Mouse (Mus musculus) right cerebral cortex, postnatal 25 days (tissue): ENCODE measurements around the gene Hist1h4n.
A peak's percentile ranks its signal among the peaks of the same experiment; 100 is the strongest.

Experiments
- DNase-seq: peaks from one replicate; pipeline ENCODE4 v3.0.0; 2022

Gene Hist1h4n

GRCm38 (mm10) chr13:21790601-21791283 lies 41.3 kb downstream of the Hist1h4n start:
- no peak for DNase-seq

DNA sequence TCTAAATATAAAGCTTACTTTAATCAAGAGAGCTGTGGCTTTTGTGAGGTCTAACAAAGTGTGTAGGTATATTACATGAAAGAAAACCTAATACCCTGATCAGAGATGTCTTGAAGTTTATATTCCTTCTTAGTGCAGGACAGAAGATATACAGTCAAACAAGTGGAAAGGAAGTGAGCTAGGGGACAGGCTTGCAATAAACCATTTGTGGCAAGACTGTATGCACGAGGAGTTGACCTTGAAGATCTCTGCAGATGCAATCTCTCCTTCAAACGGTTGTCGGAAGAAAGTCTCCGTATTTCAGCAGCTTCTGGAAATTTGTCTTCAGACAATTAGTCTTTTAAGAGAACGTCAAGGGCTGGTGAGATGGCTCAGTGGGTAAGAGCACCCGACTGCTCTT lies 42.1 kb downstream of the Hist1h4n start:
- no peak for DNase-seq

DNA sequence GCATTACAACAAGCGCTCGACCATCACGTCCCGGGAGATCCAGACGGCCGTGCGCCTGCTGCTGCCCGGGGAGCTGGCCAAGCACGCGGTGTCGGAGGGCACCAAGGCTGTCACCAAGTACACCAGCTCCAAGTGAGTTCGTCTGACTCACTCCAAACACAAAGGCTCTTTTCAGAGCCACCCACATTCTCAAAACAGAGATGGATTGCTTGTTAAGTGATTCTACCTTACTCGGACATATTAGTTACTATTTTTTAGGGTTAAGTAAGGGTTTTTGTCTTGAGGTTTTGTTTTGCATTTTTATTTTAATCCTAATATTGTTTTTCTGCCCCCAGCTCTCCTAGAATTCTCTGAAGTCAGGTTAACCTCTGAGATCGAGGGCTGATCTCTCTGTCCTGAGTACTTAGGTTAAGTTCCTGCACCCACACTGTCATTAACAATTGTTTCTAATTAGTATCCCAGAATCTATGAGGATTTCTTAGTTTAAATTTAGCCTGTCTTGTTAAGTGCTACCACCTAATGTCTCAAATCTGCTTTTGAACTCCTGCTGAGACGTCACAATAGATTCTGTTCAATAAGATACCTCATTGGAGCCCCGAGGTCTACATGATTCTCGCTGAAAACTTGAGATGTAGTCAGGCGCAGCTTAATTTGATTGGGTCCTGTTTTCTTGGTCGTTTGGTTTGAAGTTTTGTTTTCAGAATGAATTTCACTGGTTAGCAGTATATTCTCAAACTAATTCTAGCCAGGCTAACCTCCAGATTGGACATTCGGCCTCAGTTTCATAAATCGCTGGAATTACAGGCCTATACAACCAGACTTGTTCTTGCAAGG lies 44.0 kb downstream of the Hist1h4n start:
- no peak for DNase-seq

GRCm38 (mm10) chr13:21786899-21787629 lies 44.9 kb downstream of the Hist1h4n start, which contains the start of the genes Hist1h2an and Hist1h2bp:
TSS of gene Hist1h2an (minus strand) at chr13:21787218.
TSS of gene Hist1h2bp (plus strand) at chr13:21787461.
- peak; percentile 86 for DNase-seq

GRCm38 (mm10) chr13:21786189-21786898 lies 45.7 kb downstream of the Hist1h4n start:
- no peak for DNase-seq

DNA sequence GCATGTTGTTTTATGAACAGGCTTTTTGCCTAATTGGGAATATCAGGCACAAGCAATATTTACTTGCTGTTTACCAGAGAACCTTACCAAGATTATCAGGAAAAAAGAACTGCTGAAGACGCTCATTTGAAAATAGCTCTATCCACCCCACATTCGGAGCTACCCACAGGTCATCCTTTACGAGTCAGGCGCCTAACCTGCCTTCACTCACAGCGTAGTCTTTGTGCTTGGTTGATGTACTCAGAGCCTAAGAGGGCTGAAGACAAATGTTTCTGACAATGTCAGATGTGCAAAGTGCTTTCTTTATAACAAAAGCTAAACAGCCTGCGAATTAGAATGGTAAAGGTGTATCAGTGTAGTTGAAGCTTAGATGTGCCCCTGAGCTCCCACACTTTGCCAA lies 47.7 kb downstream of the Hist1h4n start:
- DNase-seq: no peak

DNA sequence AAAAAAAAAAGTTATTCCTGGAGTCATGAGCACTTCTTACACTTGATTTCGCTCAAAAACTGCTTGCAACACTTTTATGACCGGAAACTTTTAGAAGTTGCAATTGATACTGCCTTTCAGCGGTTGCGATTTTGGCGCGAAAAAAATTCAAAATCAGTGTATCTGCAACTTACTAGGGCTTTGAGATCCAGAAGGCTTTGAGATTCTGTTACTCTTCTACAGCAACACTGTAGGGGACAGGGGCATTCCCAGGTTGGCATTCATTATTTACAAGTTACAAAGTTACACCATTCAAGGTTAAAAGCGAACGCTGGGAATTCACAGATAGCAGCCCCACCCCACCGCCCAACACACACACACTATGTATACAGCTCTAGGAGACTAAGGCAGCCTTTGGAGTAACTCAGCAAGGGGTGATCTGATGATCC lies 48.2 kb downstream of the Hist1h4n start:
- DNase-seq: no peak

GRCm38 (mm10) chr13:21783255-21783617 lies 48.8 kb downstream of the Hist1h4n start, which contains the start of gene Hist1h3i:
TSS of gene Hist1h3i (minus strand) at chr13:21783370.
- peak; percentile 45 for DNase-seq

DNA sequence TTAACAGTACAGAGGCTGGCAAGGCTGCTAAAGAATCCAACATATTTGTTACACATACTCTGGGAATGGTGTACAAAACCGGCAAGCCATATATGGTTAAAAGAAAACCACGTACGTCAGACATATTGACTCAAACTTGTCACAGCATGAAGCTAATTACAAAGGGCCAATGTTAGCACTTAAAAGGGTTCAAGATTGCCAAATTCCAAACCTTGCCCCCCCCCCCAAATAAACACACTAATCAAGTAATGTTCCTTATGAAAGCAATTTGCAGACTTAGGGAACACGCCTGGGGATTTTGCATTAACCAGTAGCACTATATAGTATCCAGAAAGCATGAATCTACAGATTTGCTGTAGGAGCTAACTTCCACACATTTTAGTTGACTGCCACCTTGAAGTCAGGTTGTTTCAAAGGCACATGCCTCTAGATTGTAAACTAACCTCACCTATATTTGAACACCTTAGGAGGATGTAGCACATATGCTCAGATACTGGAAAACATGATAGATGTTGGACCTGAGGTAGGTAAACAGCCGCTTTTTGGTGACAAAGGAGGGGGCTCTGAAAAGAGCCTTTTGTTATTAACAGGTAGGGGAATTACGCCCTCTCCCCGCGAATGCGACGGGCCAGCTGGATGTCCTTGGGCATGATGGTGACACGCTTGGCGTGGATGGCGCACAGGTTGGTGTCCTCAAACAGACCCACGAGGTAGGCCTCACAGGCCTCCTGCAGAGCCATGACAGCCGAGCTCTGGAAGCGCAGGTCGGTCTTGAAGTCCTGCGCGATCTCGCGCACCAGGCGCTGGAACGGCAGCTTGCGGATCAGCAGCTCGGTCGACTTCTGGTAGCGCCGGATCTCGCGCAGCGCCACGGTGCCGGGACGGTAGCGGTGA lies 49.4 kb downstream of the Hist1h4n start:
- DNase-seq: peak; percentile 20
